ENCODE assay signal across 11 mouse cellular contexts in genomic region chr2:113768541-113769303, GRCm38 (mm10). TPM values are rescaled to one million over a fixed set of nuclear protein-coding genes. Genes with fewer than 3 reads are reported as not detected.
"Had no signal": no experiment of that assay in that cellular context is flagged by ENCODE, and none has a peak within 500 bp of the region (broad histone marks: within the 10 kb centered on the region; RNA-seq: fewer than 3 reads in every experiment).

No protein-coding gene starts in this region.

- H3K4me3 ChIP-seq: kidney, embryonic 15.5 days; limb, embryonic 12.5 days; midbrain, embryonic 12.5 days had no signal

- H3K27me3 ChIP-seq: kidney, embryonic 15.5 days; limb, embryonic 12.5 days; midbrain, embryonic 12.5 days had no signal

- H3K27ac ChIP-seq: kidney, embryonic 15.5 days; limb, embryonic 12.5 days; liver, embryonic 14.5 days; midbrain, embryonic 12.5 days had no signal

- H3K36me3 ChIP-seq: kidney, embryonic 15.5 days; limb, embryonic 12.5 days; midbrain, embryonic 12.5 days had no signal

- ATAC-seq: midbrain, embryonic 16.5 days had no signal

- H3K9me3 ChIP-seq: kidney, embryonic 15.5 days; limb, embryonic 12.5 days; midbrain, embryonic 12.5 days had no signal

- DNase-seq: kidney, postnatal 25 days; lung, adult 18-20 months; right cerebral cortex, postnatal 25 days; thymus, adult 18-20 months; thymus, postnatal 25 days had no signal

- H3K9ac ChIP-seq: kidney, embryonic 15.5 days; limb, embryonic 12.5 days; liver, embryonic 14.5 days; midbrain, embryonic 12.5 days had no signal

- H3K4me2 ChIP-seq: kidney, embryonic 15.5 days; limb, embryonic 12.5 days; midbrain, embryonic 12.5 days had no signal

- H3K4me1 ChIP-seq: kidney, embryonic 15.5 days; limb, embryonic 12.5 days; midbrain, embryonic 12.5 days had no signal

RNA-seq across cellular contexts. Expression of gene Grem1, which starts 10.3 kb away (rescaled TPM):
- polyA plus RNA-seq: liver, adult 2 months; liver, embryonic 14.5 days had no signal
